Mouse (Mus musculus): ENCODE results near the gene Tdrd9. TPM values are rescaled to one million over a fixed set of nuclear protein-coding genes. Genes with fewer than 3 reads are reported as not detected.

Gene Tdrd9
- polyA plus RNA-seq (2017; shearing (Covaris generic)), result under 1 TPM; 0.29 to 0.47 TPM

DNA sequence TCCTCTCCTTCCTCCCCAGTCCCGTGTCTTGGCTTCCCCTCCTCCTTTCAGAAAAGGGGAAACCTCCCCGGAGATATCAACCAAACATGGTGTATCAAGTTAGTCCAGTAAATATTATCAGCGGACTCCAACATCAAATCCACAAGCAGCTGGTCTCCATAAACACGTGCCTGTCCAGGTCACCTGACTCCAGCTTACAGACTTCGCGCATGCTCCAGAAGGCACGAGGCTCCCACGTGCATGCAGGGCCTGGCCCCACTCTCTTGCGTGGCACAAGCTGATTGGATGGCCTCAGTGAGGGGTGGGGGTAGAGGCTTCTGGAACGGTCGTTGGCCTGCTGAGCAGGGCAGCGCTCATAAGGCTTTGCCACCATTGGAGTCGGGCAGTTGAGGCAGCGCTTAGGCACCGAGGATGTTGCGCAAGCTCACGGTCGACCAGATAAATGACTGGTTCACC is at the start of gene Tdrd9:
TSS of gene Tdrd9 (plus strand) at position 329 of the 456 bp plus-strand sequence.

DNA sequence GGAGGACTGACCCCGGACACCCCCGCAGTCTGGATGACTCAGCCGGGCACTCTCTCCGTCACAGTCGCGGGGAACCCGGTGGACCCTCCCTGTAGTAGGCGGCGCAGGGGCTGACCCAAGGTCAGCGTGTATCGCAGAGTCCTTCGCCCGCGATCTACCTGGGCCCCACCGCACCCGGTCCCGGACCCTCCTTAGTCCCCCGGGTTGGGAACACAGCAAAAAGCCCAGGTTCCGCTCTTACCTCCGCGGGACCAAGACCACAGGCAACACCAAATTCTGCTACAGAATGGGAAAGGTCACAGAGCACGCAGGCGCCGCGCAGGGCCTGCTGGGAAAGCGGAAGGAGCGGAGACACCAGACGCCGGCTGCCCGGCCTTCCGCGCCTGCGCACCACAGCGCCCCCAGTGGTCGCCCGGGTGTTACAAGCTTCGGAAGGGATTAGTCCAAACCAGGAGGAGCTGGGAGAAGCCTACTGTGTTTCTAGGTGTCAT is 4.6 kb upstream of the Tdrd9 start, which contains the start of gene Atp5mpl:
TSS of gene Atp5mpl (minus strand) at position 295 of the 491 bp plus-strand sequence.

DNA sequence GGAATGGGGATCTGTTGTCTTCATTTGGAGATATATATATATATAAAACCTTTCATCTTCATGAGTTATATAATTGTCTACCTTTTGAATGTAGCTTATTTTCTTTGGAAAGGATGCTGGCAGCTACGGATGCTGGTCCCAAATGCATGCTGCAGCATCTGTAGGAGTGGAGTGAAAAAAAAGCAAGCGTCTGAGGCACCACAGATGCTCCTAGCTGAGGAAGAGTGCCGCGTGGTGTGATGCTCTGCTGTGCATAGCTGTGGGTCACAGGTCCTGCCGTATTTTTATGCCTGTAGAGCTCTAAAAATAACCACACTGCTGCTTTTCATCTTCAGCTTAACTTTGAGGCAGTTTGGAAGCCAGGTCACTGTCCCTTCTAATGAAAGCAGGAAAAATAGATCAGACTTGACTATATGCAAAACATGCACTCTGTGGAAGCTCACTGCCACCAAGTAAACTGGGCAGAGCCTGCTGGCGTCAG is 9.6 kb downstream of the Tdrd9 start, which contains the start of gene Rd3l:
TSS of gene Rd3l (minus strand) at position 431 of the 481 bp plus-strand sequence.

DNA sequence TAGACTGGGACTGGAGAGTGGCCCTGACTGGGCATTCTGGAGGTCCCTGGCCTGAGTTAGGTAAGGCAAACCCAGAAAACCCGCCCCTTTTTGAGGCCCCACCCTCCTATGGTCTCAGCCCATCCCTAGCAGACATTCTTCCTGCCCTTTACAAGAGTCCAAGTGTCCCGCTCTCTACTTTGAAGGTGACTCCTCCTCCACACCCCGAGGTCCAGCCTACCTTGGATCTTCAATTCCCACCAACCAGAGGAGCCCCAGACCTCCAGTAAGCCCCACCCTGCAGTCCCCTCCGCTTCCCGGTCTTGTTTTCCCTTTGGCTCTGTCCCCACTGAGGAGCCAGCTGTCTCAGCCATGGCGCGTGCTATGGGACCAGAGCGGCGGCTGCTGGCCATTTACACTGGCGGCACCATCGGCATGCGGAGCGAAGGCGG is 135.2 kb downstream of the Tdrd9 start, which contains the start of gene Aspg:
TSS of gene Aspg (plus strand) at position 139 of the 431 bp plus-strand sequence.

Other genes starting within 250 kb of the Tdrd9 start
- 10 to 100 TPM; 48.7 to 50.6 TPM for gene Klc1, start 212.7 kb upstream of the Tdrd9 start, polyA plus RNA-seq (2017; shearing (Covaris generic))
- gene Xrcc3, start 157.7 kb upstream of the Tdrd9 start, polyA plus RNA-seq (2017; shearing (Covaris generic)), result 1 to 10 TPM; 2.9 to 6.4 TPM
- gene Zfyve21, start 157.4 kb upstream of the Tdrd9 start, polyA plus RNA-seq (2017; shearing (Covaris generic)), result 1 to 10 TPM; 5.4 to 6.0 TPM
- 10 to 100 TPM; 63.0 to 79.4 TPM for gene Ppp1r13b, start 63.4 kb upstream of the Tdrd9 start, polyA plus RNA-seq (2017; shearing (Covaris generic))
- 100 to 1,000 TPM; 177 to 189 TPM for gene Atp5mpl, start 4.6 kb upstream of the Tdrd9 start, polyA plus RNA-seq (2017; shearing (Covaris generic))
- not detected for gene Rd3l, start 9.8 kb downstream of the Tdrd9 start, polyA plus RNA-seq (2017; shearing (Covaris generic))
- gene Aspg, start 135.1 kb downstream of the Tdrd9 start, polyA plus RNA-seq (2017; shearing (Covaris generic)), result 1 to 10 TPM in 1 of 2 experiments, not detected in 1; 1.2 TPM
- gene Kif26a, start 174.6 kb downstream of the Tdrd9 start, polyA plus RNA-seq (2017; shearing (Covaris generic)), result under 1 TPM; 0.06 to 0.92 TPM